Mouse (Mus musculus) layer of hippocampus, adult 9-10 months (tissue): Measurements from ENCODE around the gene Tns1.

Experiments
- DNase-seq: peaks from one replicate; pipeline ENCODE4 v3.0.0; 2022; ENCODE audit warnings: low spot score

The Tns1 gene

GRCm38 (mm10) chr1:74121821-74122576, 2.2 kb downstream of the Tns1 start:
- no peak for DNase-seq

GRCm38 (mm10) chr1:74121138-74121537, 3.1 kb downstream of the Tns1 start:
- no peak for DNase-seq

- DNase-seq: no peak
These were observed 5.1 kb downstream of the Tns1 start for GRCm38 (mm10) chr1:74119115-74119514.

GRCm38 (mm10) chr1:74117876-74118275, 6.4 kb downstream of the Tns1 start:
- DNase-seq: no peak

GRCm38 (mm10) chr1:74113071-74113470, 11.2 kb downstream of the Tns1 start:
- no peak for DNase-seq

- DNase-seq: no peak
These were observed 12.6 kb downstream of the Tns1 start for GRCm38 (mm10) chr1:74111696-74112030.

GRCm38 (mm10) chr1:74110932-74111695, 13.1 kb downstream of the Tns1 start:
- no peak for DNase-seq

GRCm38 (mm10) chr1:74109670-74110069, 14.6 kb downstream of the Tns1 start:
- no peak for DNase-seq

- DNase-seq: no peak
These were observed 16.2 kb downstream of the Tns1 start for GRCm38 (mm10) chr1:74107931-74108618.

GRCm38 (mm10) chr1:74106214-74106613, 18.0 kb downstream of the Tns1 start:
- DNase-seq: no peak

- no peak for DNase-seq
These were observed 18.6 kb downstream of the Tns1 start for GRCm38 (mm10) chr1:74105660-74106059.

GRCm38 (mm10) chr1:74103654-74104353, 20.4 kb downstream of the Tns1 start:
- DNase-seq: no peak

GRCm38 (mm10) chr1:74099001-74099435, 25.2 kb downstream of the Tns1 start:
- DNase-seq: no peak

GRCm38 (mm10) chr1:74098004-74099000, 25.9 kb downstream of the Tns1 start:
- DNase-seq: no peak

- DNase-seq: no peak
These were observed 28.5 kb downstream of the Tns1 start for GRCm38 (mm10) chr1:74095728-74096127.

- DNase-seq: no peak
These were observed 29.0 kb downstream of the Tns1 start for GRCm38 (mm10) chr1:74095296-74095695.

GRCm38 (mm10) chr1:74094497-74095270, 29.6 kb downstream of the Tns1 start:
- DNase-seq: no peak

GRCm38 (mm10) chr1:74093447-74093846, 30.8 kb downstream of the Tns1 start:
- DNase-seq: no peak

GRCm38 (mm10) chr1:74092242-74092641, 32.0 kb downstream of the Tns1 start:
- DNase-seq: no peak

GRCm38 (mm10) chr1:74091611-74092224, 32.5 kb downstream of the Tns1 start:
- no peak for DNase-seq
